Mouse (Mus musculus) lung, adult 2 months (tissue): Measurements from ENCODE around the gene Clec18a. TPM values are rescaled to one million over a fixed set of nuclear protein-coding genes. Genes with fewer than 3 reads are reported as not detected.
"Not testable (repeated sequence)": the region's sequence is repeated elsewhere in the genome, so short reads cannot be mapped to it uniquely, and the experiment has no call there.

ENCODE experiments used
- DNase-seq: peaks from one replicate; pipeline ENCODE4 v3.0.0; 2022
- H3K4me1 ChIP-seq: fragments of 200-500 bp; 2 replicates; pipeline ENCODE4 v1.6.1; 2011; ENCODE audit warnings: low read length; ENCODE audit not compliant: control insufficient read depth, insufficient read depth
- H3K4me3 ChIP-seq: fragments of 200-500 bp; replicated peaks from 2 replicates; pipeline ENCODE3; 2011; ENCODE audit warnings: low read depth, mild to moderate bottlenecking, control low read depth, low read length; ENCODE audit errors: extremely low read depth
- CTCF ChIP-seq: fragments of 200-500 bp; IDR thresholded peaks from 2 replicates; pipeline ENCODE4 v1.5.1; 2011; ENCODE audit warnings: mild to moderate bottlenecking, low read length, control low read depth; ENCODE audit not compliant: insufficient read depth
- POLR2A ChIP-seq: fragments of 200-500 bp; IDR thresholded peaks from 2 replicates; pipeline ENCODE4 v1.6.1; 2011; ENCODE audit warnings: low read depth, mild to moderate bottlenecking, control low read depth, low read length, borderline replicate concordance; ENCODE audit errors: extremely low read depth
- WGBS: fragments of 180-500 bp; shearing (Covaris S2); methylation state at CpG from one replicate; pipeline ENCODE4 v1.1.7; 2018; 5-methylcytosine and 5-hydroxymethylcytosine counted together
- polyA plus RNA-seq: library from polyadenylated mRNA; depleted of rRNA; stranded (reverse); fragments of >200 nt; gene quantifications from 2 replicates; pipeline ENCODE4 v1.2.3, GENCODE M21; 2012

The Clec18a gene
- polyA plus RNA-seq, 1 experiment: 0.07 TPM

- TF ChIP-seq CTCF (peak; percentile 16; the same call in 1 of the 2 replicates), POLR2A (no peak)
- no peak for DNase-seq
- WGBS: 34% methylated on average over 6 of the region's 6 CpGs
- no peaks in the 10 kb centered on the region for H3K4me1 ChIP-seq
- H3K4me3 ChIP-seq: no peak overlapping the region
These were observed 12.4 kb downstream of the Clec18a start for GRCm38 (mm10) chr8:111079861-111080271.

GRCm38 (mm10) chr8:111079461-111079860 is 12.8 kb downstream of the Clec18a start:
- no peak overlapping the region for H3K4me3 ChIP-seq
- TF ChIP-seq CTCF (no peak), POLR2A (no peak)
- H3K4me1 ChIP-seq: no peaks in the 10 kb centered on the region
- whole genome bisulfite sequencing: 36% methylated on average over 5 of the region's 5 CpGs
- DNase-seq: no peak

GRCm38 (mm10) chr8:111075926-111076325 is 16.3 kb downstream of the Clec18a start:
- WGBS: 82% methylated on average over 3 of the region's 3 CpGs
- no peak for TF ChIP-seq POLR2A
- no peak for TF ChIP-seq CTCF
- no peak overlapping the region for H3K4me3 ChIP-seq
- no peak for DNase-seq
- no peaks in the 10 kb centered on the region for H3K4me1 ChIP-seq

GRCm38 (mm10) chr8:111068660-111069059 is 23.6 kb downstream of the Clec18a start:
- not testable (repeated sequence) for H3K4me3 ChIP-seq
- WGBS: 89% methylated on average over 9 of the region's 9 CpGs

GRCm38 (mm10) chr8:111067439-111067838 is 24.8 kb downstream of the Clec18a start:
- Histone ChIP-seq H3K4me1 (no peaks in the 10 kb centered on the region), H3K4me3 (no peak overlapping the region)
- no peak for TF ChIP-seq CTCF
- TF ChIP-seq POLR2A: no peak
- WGBS: 29% methylated on average over 10 of the region's 10 CpGs
- DNase-seq: no peak

More at GRCm38 (mm10) chr8:111068660-111069059, 23.6 kb downstream of the Clec18a start:
- DNase-seq, H3K4me1 ChIP-seq: not testable (repeated sequence)

- no peak for TF ChIP-seq POLR2A
- TF ChIP-seq CTCF: no peak
- H3K4me3 ChIP-seq: no peak overlapping the region
- H3K4me1 ChIP-seq: peaks cover 3% of the 10 kb centered on the region; the same call in 1 of the 2 replicates
- 53% methylated on average over 4 of the region's 4 CpGs for WGBS
- DNase-seq: no peak
These were observed 25.9 kb downstream of the Clec18a start for GRCm38 (mm10) chr8:111066308-111066707.

- WGBS: 53% methylated on average over 2 of the region's 2 CpGs
- peaks cover 3% of the 10 kb centered on the region; the same call in 1 of the 2 replicates for H3K4me1 ChIP-seq
- TF ChIP-seq POLR2A: no peak
- TF ChIP-seq CTCF: no peak
- no peak for DNase-seq
- H3K4me3 ChIP-seq: no peak overlapping the region
These were observed 29.3 kb downstream of the Clec18a start for GRCm38 (mm10) chr8:111062893-111063292.

- peak; percentile 84 for DNase-seq
- H3K4me1 ChIP-seq: peaks cover 3% of the 10 kb centered on the region; the same call in 1 of the 2 replicates
- TF ChIP-seq POLR2A (no peak), CTCF (no peak)
- under 1% methylated on average over 27 of the region's 27 CpGs for WGBS
- H3K4me3 ChIP-seq: peak overlapping the region; percentile 89
These were observed 30.0 kb downstream of the Clec18a start for GRCm38 (mm10) chr8:111062072-111062757.

GRCm38 (mm10) chr8:111061688-111062071 is 30.5 kb downstream of the Clec18a start:
- H3K4me3 ChIP-seq: peak overlapping the region; percentile 89
- peaks cover 3% of the 10 kb centered on the region; the same call in 1 of the 2 replicates for H3K4me1 ChIP-seq
- 3% methylated on average over 14 of the region's 14 CpGs for WGBS
- DNase-seq: no peak
- TF ChIP-seq POLR2A: no peak
- no peak for TF ChIP-seq CTCF

- H3K4me1 ChIP-seq: peaks cover 3% of the 10 kb centered on the region; the same call in 1 of the 2 replicates
- DNase-seq: no peak
- no peak overlapping the region for H3K4me3 ChIP-seq
- WGBS: 82% methylated on average over 2 of the region's 2 CpGs
- TF ChIP-seq POLR2A (no peak), CTCF (no peak)
These were observed 33.2 kb downstream of the Clec18a start for GRCm38 (mm10) chr8:111058946-111059572.
